Mouse (Mus musculus) thymus, adult 2 months (tissue): ENCODE data around the gene Gm45234.

Experiments used
- CTCF ChIP-seq: fragments of 200-500 bp; IDR thresholded peaks from 2 replicates; pipeline ENCODE4 v1.5.1; 2012; ENCODE audit warnings: mild to moderate bottlenecking, control low read depth, low read length, moderate library complexity, borderline replicate concordance; ENCODE audit not compliant: control insufficient read depth, poor library complexity, insufficient read depth; ENCODE audit errors: extremely low read depth
- POLR2A ChIP-seq: fragments of 200-500 bp; IDR thresholded peaks from 2 replicates; pipeline ENCODE4 v1.6.1; 2012; ENCODE audit warnings: mild to moderate bottlenecking, low read length, control low read depth, moderate library complexity; ENCODE audit not compliant: control insufficient read depth, poor library complexity, insufficient read depth; ENCODE audit errors: extremely low read depth

DNA sequence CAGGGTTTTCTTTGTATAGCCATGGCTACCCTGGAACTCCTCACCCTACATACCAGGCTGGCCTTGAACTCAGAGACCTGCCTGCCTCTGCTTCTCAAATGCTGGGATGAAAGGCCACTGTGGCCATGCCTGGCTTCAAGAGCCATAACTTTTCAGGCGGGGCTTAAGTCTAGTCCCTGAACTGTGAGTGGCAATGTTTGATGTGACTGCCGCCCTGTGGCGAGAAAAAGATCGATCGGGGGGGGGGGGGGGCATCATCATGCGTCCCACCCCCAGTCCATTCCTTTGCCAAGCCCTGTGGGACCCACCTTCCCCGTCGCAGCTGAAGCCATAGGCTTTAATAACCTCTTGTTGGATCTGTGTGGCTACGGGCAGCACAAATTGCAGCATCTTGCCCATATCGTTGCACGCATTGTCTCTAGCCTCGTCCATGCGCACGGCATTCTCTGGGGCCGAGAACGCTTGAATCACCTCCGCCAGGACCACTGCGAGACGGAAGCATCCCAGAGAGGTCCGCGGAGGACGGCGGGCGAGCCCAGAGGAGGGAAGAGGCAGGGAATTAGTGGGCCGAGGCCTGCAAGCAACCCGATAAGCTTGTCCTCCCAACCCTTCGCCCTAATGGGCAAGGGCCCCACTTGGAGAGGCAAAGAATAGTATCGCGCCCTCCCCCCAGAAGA is 15.5 kb downstream of the Gm45234 start:
- TF ChIP-seq POLR2A (no peak), CTCF (peak; percentile 71; the same call in 1 of the 2 replicates)
